Mouse (Mus musculus) urinary bladder, postnatal 10 days (tissue): ENCODE results near the gene Atxn7l1.

Experiments used
- DNase-seq: peaks from one replicate; pipeline ENCODE4 v3.0.0; 2022; ENCODE audit warnings: low spot score

Gene Atxn7l1

DNA sequence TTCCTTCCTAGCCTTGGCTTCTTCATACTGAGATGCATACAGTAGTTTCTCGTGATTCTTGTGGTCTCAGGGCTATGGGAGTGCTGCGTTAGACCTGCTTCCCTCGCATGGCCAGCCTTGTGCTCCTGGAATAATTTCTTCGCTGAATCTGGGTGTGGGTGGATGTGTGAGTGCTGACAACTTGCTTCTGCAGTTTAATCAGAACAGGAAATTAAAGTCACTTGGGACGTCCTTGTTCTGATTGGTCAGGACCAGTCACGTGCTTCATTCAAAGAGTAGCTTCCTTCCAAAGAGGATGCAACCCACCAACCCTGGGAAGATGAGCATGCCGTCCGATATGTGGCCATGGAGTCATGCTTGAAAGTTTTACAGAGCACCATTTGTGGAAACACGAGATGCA, 126.2 kb downstream of the Atxn7l1 start:
- DNase-seq, result no peak

DNA sequence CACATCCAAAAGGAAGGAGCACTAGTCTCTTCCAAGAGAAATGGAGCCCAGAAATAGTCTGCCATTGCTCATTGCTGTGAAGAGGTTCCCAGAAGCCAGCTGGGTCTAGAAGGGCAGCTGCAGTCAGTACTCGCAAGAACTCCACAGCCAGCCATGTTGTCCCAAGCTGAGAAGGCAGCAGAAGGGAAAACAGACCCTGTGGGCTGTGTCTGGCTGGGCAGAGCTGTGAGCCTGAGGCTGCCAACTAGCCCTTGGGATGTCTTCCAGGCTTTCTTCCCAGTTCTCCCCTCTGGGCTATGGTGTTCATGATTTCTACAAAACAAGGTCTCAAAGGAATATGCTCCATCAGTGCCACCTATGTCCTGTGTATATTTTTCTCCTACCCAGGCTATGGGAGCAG, 128.5 kb downstream of the Atxn7l1 start:
- no peak for DNase-seq

GRCm38 (mm10) chr12:33277427-33277826, 129.9 kb downstream of the Atxn7l1 start:
- DNase-seq, result no peak

GRCm38 (mm10) chr12:33279159-33279558, 131.7 kb downstream of the Atxn7l1 start:
- no peak for DNase-seq

- DNase-seq, result no peak
These were observed 133.3 kb downstream of the Atxn7l1 start for GRCm38 (mm10) chr12:33280805-33281204.

DNA sequence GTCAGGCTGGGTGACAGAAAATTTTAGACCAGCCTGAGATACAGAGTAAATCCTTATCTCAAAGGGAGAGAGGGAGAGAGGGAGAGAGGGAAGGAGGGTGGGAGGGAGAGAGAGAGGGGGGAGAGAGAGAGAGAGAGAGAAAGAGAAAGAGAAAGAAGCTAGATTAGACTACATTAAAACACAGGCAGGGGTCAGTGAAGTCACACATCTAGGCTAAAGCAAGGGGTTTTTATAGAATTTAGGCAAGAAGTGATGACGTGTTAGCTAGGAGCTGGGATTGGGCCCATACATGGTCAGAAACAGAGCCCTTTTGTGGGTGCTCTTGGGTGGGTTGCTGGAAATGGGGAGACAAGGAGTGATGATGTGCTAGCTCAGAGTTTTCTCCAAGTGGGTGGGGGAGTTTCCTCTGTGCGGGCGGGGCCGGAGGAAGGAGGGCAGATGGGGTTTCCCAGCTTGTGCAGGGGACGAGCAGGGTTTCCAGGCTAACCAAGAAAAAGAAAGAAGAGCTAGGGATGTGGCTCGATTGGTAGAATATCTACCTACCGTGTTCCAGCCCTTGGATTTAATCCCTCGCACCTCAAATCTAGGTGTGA, 136.9 kb downstream of the Atxn7l1 start:
- DNase-seq, result no peak

DNA sequence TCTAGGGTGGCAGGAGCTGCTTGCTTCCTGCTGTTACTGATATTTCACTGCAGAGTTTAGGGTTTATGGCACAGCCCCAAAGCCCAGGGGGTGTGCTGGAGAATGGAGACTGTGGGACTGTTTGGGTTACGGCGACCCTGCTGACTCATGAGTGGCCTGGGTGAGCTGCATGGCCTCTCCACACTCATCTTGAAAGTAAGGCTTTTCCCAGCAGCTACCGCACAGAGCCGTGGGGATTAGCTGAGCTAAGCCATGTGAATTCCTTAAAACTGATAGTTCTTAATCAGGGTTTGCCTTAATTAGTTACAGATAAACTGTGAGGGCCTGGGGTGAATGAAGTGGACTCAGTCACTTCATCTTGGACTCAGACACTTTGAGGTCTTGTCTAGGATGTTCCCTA, 137.9 kb downstream of the Atxn7l1 start:
- DNase-seq, result no peak

DNA sequence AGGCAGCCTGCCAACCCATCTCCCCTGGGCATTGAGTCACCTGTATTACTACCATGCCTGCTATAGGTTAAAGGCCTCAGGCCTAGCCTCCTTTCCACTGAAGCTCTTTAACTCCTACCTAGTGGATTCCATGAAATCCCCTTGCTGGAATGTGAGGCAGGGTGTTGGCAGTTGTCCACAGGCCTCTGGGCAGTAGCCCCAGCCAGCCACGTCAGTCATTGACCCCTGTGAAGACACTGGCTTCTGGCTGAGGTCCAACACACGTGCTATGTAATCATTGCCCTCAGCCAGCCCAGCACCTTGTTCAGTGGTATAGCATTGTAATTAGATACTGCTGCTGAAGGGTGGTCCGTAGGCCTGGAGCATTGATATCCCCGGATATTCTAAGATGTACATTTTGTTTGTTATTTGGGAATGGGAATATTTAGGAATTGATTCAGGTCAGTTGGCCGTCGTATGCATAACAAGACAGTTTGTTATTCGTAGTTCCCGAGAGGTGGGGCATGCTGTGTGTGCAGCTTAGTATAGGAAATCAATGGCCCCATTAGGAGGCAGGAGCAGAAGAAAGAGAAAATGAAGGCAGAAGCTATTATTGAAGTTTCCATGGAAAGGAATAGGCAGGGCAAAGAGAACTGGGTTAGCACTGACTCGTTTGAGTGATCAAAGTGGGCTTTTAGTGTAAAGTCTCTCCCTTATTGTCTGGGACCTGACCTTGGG, 138.6 kb downstream of the Atxn7l1 start:
- no peak for DNase-seq

- DNase-seq, result no peak
These were observed 140.2 kb downstream of the Atxn7l1 start for GRCm38 (mm10) chr12:33287686-33288085.

- DNase-seq, result no peak
These were observed 141.3 kb downstream of the Atxn7l1 start for GRCm38 (mm10) chr12:33288746-33289145.

DNA sequence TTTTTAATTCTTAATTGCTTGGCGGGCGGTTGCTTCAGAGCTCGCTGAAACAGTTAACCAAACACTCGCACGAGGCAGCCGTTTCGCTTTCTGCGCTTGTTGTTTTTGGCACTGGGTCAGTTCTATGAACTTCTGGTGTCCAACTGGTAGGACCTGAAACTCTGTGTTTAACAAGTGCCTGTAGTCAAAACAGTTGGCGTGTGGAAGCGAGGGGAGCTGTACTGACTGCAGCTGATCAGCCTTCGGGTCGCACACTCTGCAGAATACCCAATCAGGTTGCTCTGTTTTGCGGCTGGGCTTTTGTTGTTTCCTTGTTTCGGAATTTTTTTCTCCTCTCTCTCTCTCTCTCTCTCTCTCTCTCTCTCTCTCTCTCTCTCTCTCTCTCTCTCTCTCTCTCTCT, 154.6 kb downstream of the Atxn7l1 start:
- DNase-seq, result no peak

DNA sequence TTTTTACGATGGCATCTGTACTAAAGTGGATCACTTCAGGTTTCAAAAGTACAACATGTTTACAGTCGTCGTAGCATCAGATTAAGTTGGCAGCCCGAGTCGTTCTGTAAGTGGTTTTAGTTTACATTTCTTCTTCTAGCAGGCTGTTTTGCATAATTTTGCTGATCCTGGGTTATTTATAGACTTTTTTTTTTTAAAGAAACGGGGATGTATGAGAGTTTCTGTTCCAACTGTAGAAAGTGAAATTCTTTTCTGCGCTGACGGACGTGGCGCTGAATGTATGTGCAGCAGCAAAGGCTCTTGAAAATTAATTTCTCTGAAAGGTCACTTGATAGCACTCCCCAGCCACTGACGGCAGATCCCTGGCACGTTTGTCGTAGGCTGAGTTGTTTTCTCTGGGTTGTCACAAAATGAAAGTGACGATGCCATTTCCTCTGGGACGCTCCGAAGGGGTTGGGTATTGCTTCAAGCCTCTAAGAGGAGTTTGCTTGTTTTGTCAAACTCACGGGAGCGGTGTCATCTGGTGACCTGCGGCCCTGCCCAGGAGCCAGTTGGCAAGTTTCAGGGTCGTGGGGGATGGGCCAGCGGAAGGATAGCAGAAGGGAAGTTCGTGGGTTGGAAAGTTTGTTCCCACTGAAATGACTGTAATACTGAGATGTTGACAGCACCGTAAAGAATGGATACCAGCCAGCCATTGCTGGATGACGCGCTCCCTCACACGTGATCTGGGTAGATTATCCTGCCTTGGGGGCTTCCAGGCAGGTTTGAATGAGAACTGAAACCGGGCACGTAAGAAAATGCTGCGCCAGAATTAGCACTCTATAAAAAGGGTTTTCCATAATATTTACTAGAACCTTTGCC, 155.3 kb downstream of the Atxn7l1 start:
- DNase-seq, result no peak

GRCm38 (mm10) chr12:33303384-33303770, 155.9 kb downstream of the Atxn7l1 start:
- DNase-seq, result no peak

GRCm38 (mm10) chr12:33305106-33305505, 157.6 kb downstream of the Atxn7l1 start:
- DNase-seq, result no peak

GRCm38 (mm10) chr12:33306476-33306875, 159.0 kb downstream of the Atxn7l1 start:
- DNase-seq, result no peak

DNA sequence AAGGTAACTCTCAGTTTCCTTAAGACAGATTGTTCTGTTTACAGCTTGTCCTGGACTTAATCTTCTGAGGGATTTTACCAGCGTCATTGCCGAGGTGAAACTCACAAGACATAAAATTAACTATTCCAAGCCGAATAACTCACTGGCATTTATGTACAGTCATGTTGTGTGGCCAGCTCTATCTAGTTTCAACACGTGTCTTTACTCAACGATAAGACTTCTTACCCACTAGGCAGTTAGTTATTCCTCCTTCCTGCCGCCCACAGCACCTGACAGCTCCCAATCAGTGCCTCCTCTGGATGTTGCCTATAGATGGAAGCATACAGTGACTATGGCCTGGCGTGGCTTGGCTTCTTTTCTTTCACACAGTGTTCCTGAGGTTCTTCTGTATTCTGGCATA, 161.2 kb downstream of the Atxn7l1 start:
- no peak for DNase-seq

DNA sequence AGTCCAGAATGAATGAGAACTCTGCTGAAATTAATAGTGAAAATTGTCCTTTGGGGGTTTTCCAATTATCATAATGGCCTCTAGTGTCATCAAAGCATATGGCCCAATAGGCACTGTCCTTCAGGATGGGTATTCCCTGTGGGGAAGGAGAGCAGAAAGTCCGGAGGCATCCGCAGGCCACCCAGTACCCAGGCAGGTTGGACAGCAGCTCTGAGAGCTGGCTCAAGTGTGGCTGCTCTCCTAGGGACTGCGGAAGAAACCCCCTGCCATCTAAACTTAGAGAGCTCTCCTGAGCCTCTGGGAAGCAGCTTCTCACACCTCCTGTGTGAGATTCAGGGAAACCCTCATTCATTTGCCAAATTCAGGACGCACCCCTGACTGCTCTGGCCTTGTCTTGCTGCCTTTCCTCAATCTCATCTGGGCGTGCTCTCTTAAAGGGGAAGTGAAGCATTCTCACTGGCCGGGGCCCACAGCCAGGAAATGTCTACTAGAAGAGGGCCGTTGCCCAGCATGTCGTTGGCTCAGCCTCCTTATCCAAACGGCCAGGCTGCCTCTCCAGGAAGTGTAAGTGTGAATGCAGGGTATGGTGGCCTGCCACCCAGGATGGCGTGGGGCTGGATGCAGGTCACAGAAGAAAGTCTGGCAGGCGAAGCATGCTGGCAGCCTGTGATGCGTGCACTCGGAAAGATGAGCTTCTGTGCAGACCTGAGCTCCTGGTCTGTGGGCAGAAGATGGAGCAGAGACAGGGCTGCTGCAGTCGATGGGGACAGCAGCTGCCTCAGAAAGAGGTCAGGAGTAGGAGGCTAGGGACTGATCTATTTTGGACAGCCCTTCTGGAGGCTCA, 166.6 kb downstream of the Atxn7l1 start:
- no peak for DNase-seq

DNA sequence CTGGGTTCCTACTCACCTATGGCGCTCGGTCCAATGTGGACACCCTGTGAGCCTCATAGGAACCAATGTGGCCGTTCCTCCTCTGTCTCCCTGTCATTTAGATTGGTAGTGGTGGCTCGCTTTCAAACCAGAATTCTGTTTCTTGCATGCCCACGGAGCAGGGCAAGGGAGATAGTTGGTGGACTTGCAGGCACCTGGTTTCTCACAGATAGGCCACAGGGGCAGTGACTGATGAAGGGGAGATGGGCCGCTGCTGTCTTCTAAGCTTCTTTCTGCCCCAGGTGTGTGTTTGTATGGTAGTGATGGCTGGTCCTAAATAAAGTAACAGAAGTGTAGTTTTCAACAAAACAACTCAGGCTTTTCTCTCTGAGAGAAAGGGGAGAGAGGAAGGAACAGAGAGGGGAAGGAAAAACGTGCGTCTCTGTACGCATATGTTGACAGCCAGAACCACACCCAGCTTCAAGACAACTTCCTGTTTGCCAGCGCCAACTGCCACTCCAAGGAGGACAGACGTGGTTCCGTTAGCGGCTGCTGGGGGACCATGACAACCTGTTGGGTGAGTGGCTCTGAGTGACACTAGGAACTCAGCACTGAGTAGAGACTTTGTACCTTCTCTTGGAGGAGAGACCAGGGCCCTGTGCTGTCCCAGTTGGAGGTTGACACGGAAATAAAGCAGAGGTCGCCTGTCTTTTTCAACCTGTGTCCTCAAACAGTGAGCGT, 167.6 kb downstream of the Atxn7l1 start:
- no peak for DNase-seq

DNA sequence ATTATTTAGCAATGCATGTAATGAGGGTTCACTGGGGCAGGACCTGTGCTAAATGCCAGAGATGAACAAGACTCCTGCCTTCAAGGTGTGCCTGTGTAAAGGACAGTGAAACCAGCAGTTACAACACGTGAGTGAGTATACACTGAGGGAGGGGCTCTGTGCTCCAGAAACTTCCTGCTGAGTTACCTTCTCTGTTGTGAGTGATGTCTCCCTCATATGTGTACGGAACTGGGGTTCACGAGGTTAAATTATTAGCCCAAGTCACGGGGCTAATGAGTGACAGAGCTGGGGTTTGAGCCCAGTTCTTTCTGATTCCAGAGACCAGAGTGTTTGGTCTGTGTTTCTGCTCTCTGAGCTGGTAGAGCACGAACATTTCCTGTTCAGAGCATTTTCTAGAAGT, 168.3 kb downstream of the Atxn7l1 start:
- DNase-seq, result no peak

GRCm38 (mm10) chr12:33317792-33318530, 170.5 kb downstream of the Atxn7l1 start:
- no peak for DNase-seq

DNA sequence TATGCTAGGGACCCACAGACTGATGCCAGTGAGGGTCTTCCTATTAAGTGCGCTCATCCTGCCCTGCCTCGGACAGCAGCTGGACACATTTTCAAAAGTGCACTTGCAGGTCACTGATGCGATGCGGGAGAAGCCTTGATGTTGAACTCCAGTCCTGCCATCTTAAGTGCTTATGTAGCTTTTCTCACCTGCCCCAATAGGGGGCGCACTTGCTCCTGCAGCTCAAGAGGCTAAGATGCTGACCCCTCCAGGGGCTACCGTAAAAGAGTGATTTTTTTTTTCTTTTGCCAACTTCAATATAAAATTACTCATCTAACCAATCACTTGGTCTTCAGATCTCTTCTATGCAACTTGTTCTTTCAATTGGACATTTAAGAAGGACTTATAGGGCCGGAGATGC, 175.1 kb downstream of the Atxn7l1 start:
- no peak for DNase-seq
